Mouse (Mus musculus): ENCODE measurements around the gene Rsph3b.

- peak; percentile 33; the same call in 1 of the 2 replicates for TF ChIP-seq CTCF (IDR thresholded peaks at IDR 0.05; ENCODE audit: borderline replicate concordance, extremely low read depth, insufficient read depth, insufficient read length)
- no peak for TF ChIP-seq POLR2A (IDR thresholded peaks at IDR 0.05; ENCODE audit: borderline replicate concordance, extremely low read depth, insufficient read depth, insufficient read length, poor library complexity, severe bottlenecking)
These were observed 51.7 kb downstream of the Rsph3b start for GRCm38 (mm10) chr17:6896756-6897155.
